8 mouse cellular contexts compared by ENCODE assay signal in genomic region chr2:35199541-35199940, GRCm38 (mm10). TPM values are rescaled to one million over a fixed set of nuclear protein-coding genes. Genes with fewer than 3 reads are reported as not detected.
A peak's percentile ranks its signal among the peaks of the same experiment; 100 is the strongest.
DNase-seq lines count a peak whose midpoint lies in the region; ATAC-seq and TF ChIP-seq lines count a peak whose summit lies in the region.

No protein-coding gene starts in this region.

- H3K9ac ChIP-seq in hindbrain, embryonic 14.5 days = peak overlapping the region; percentile 99
- peak overlapping the region; percentile 99 for H3K9ac ChIP-seq in midbrain, embryonic 15.5 days

- H3K9me3 ChIP-seq in hindbrain, embryonic 14.5 days (ENCODE audit: control insufficient read depth, low read length) = no peaks in the 10 kb centered on the region
- no peaks in the 10 kb centered on the region for H3K9me3 ChIP-seq in midbrain, embryonic 15.5 days

- peak overlapping the region; percentile 82 for H3K4me3 ChIP-seq in kidney, adult 2 months (ENCODE audit: insufficient read depth, low read depth, low read length)
- peak overlapping the region; percentile 76 for H3K4me3 ChIP-seq in bone marrow macrophage, adult 2 months (ENCODE audit: insufficient read depth, low read length)
- peak overlapping the region; percentile 100 for H3K4me3 ChIP-seq in hindbrain, embryonic 14.5 days (replicated peaks; ENCODE audit: low read length)
- peak overlapping the region; percentile 98 for H3K4me3 ChIP-seq in midbrain, embryonic 15.5 days

- peak overlapping the region; percentile 87 for H3K4me2 ChIP-seq in hindbrain, embryonic 14.5 days (replicated peaks)
- peak overlapping the region; percentile 60 for H3K4me2 ChIP-seq in midbrain, embryonic 15.5 days

- TF ChIP-seq POLR2A in kidney, adult 2 months (IDR thresholded peaks at IDR 0.05; ENCODE audit: low read depth, low read length) = no peak
- TF ChIP-seq POLR2A in bone marrow macrophage, adult 2 months (IDR thresholded peaks at IDR 0.05; ENCODE audit: borderline replicate concordance, low read depth, low read length) = no peak

- H3K27me3 ChIP-seq in kidney, adult 2 months (replicated peaks; ENCODE audit: control insufficient read depth, insufficient read depth, low read length) = no peaks in the 10 kb centered on the region
- H3K27me3 ChIP-seq in hindbrain, embryonic 14.5 days (ENCODE audit: control insufficient read depth, insufficient read depth, low read length) = no peaks in the 10 kb centered on the region
- no peaks in the 10 kb centered on the region for H3K27me3 ChIP-seq in midbrain, embryonic 15.5 days (replicated peaks)

- no peak for ATAC-seq in hindbrain, embryonic 14.5 days (ENCODE audit: low FRiP score)
- no peak for ATAC-seq in midbrain, embryonic 15.5 days (replicated peaks)

- peak overlapping the region; percentile 98 for H3K27ac ChIP-seq in kidney, adult 2 months (ENCODE audit: insufficient read depth, low read depth, low read length)
- peak overlapping the region; percentile 96 for H3K27ac ChIP-seq in bone marrow macrophage, adult 2 months (ENCODE audit: insufficient read depth, low read depth, low read length)
- H3K27ac ChIP-seq in hindbrain, embryonic 14.5 days = peak overlapping the region; percentile 99; the same call in 1 of the 2 replicates
- H3K27ac ChIP-seq in midbrain, embryonic 15.5 days = peak overlapping the region; percentile 95; the same call in 1 of the 2 replicates

- H3K36me3 ChIP-seq in kidney, adult 2 months (ENCODE audit: control insufficient read depth, insufficient read depth, low read length) = no peaks in the 10 kb centered on the region; the same call in 1 of the 2 replicates
- H3K36me3 ChIP-seq in hindbrain, embryonic 14.5 days (replicated peaks; ENCODE audit: control insufficient read depth, insufficient read depth) = no peaks in the 10 kb centered on the region; the same call in 1 of the 2 replicates
- no peaks in the 10 kb centered on the region for H3K36me3 ChIP-seq in midbrain, embryonic 15.5 days (replicated peaks)

- no peak for TF ChIP-seq CTCF in kidney, adult 2 months (conservative IDR thresholded peaks at IDR 0.05; ENCODE audit: insufficient read depth, insufficient read length, low read depth, low read length)
- TF ChIP-seq CTCF in bone marrow macrophage, adult 2 months (IDR thresholded peaks at IDR 0.05; ENCODE audit: low read depth, low read length) = no peak

- WGBS in kidney, adult 2 months = 1% methylated on average over 5 of the region's 5 CpGs
- 19% methylated on average over 5 of the region's 5 CpGs for WGBS in hindbrain, embryonic 14.5 days
- 14% methylated on average over 5 of the region's 5 CpGs for WGBS in midbrain, embryonic 15.5 days

- peaks cover 23% of the 10 kb centered on the region; the same call in 1 of the 2 replicates for H3K4me1 ChIP-seq in kidney, adult 2 months (ENCODE audit: control insufficient read depth, insufficient read depth, low read length)
- peaks cover 23% of the 10 kb centered on the region for H3K4me1 ChIP-seq in bone marrow macrophage, adult 2 months (ENCODE audit: control insufficient read depth, insufficient read depth, low read length)
- peaks cover 27% of the 10 kb centered on the region for H3K4me1 ChIP-seq in hindbrain, embryonic 14.5 days (replicated peaks; ENCODE audit: control insufficient read depth, insufficient read depth, low read length)
- H3K4me1 ChIP-seq in midbrain, embryonic 15.5 days = peaks cover 30% of the 10 kb centered on the region

- no peak for DNase-seq in kidney, adult 2 months
- no peak for DNase-seq in kidney, adult 18-20 months
- no peak for DNase-seq in hindbrain, embryonic 14.5 days (ENCODE audit: low spot score)
- DNase-seq in spleen, postnatal 36 days (ENCODE audit: low spot score in 2 of 2) = no peak
- no peak for DNase-seq in thymus, postnatal 4 days
- no peak for DNase-seq in kidney, adult 9 months

RNA-seq across cellular contexts. Expression of gene Rab14, which starts 1.4 kb away (rescaled TPM):
- polyA plus RNA-seq in kidney, adult 2 months (2012; rRNA removed) = 149 and 170 TPM in 2 replicates
- 259 and 260 TPM in 2 replicates for polyA plus RNA-seq in bone marrow macrophage, adult 2 months (2012; ENCODE audit: insufficient read depth, insufficient read length, missing spikeins)
- polyA plus RNA-seq in hindbrain, embryonic 14.5 days (2014; fragmentation: Nextera tagmentation; extraction: Ambion mirVana) = 359 and 375 TPM in 2 replicates
- 400 and 424 TPM in 2 replicates for polyA plus RNA-seq in midbrain, embryonic 15.5 days (2015; fragmentation: Nextera tagmentation; extraction: Ambion mirVana)

RNA-seq across cellular contexts. Expression of gene Gsn, which starts 56.6 kb away (rescaled TPM):
- 269 and 357 TPM in 2 replicates for polyA plus RNA-seq in kidney, adult 2 months (2012; rRNA removed)
- polyA plus RNA-seq in bone marrow macrophage, adult 2 months (2012; ENCODE audit: insufficient read depth, insufficient read length, missing spikeins) = 330 and 333 TPM in 2 replicates
- 30.2 and 31.4 TPM in 2 replicates for polyA plus RNA-seq in hindbrain, embryonic 14.5 days (2014; fragmentation: Nextera tagmentation; extraction: Ambion mirVana)
- 18.9 and 19.2 TPM in 2 replicates for polyA plus RNA-seq in midbrain, embryonic 15.5 days (2015; fragmentation: Nextera tagmentation; extraction: Ambion mirVana)
